Mouse (Mus musculus) fibroblast of lung, adult 2 months (primary cell): Measurements from ENCODE around the gene Twistnb.

ENCODE experiments used
- DNase-seq: peaks from one replicate; pipeline ENCODE4 v3.0.0-alpha.2; 2011; ENCODE audit warnings: low read depth

Gene Twistnb

DNA sequence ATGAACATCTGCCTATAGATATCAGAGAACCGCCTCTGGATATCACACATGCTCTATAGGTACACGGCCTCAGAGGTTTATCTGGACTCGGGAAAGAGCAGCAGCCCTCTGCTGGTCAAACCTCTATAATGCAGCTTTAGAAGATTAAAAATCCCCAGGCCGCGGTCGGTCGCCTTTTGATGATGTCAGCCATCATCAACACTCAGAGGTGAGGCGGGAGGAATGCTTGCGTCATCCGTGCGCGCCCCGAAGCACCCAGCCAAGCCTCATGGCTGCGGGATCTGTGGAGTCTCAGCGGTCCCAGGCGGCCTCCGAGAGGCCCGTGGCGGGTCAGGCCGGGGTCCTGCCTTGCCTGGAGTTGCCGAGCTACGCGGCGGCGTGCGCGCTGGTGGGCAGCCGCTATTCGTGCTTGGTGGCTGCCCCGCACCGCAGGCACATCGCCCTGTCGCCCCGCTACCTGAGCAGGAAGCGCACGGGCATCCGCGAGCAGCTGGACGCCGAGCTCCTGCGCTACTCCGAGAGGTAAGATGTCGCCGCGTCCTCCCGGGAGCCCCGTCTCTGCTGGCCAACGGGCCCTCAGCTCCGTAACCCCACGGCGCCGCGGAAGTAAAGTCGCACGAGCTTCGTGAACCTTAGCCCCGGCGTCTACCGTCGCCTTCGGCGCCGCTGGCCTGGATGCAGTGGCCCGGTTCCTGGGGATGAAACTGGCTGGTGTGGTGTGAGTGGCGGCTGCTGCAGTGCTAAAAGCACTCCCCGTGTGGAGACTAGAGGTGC lies at the start of gene Twistnb:
Twistnb (plus strand) TSS at position 249 of the 774 bp plus-strand sequence.
- peak; percentile 86 for DNase-seq

DNA sequence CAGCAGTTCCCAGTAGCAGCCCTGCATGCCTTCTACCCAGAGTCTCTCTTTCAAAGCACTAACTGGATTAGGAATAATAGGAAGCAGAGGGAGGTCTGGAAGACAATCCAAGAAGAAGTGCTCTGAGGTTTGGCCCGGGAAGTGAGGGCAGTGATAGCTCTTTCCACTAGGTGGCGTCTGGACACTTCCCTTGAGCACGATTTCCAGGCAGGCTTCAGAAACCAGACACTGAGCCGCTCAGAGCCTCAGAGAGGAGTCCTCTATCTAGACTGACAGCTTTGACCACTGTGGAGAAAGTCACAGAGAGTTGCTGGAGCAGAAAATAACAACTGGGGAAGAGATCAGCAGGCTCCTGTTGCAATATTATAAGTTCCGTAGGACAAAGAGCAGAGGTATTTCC lies 40.6 kb upstream of the Twistnb start:
- no peak for DNase-seq

DNA sequence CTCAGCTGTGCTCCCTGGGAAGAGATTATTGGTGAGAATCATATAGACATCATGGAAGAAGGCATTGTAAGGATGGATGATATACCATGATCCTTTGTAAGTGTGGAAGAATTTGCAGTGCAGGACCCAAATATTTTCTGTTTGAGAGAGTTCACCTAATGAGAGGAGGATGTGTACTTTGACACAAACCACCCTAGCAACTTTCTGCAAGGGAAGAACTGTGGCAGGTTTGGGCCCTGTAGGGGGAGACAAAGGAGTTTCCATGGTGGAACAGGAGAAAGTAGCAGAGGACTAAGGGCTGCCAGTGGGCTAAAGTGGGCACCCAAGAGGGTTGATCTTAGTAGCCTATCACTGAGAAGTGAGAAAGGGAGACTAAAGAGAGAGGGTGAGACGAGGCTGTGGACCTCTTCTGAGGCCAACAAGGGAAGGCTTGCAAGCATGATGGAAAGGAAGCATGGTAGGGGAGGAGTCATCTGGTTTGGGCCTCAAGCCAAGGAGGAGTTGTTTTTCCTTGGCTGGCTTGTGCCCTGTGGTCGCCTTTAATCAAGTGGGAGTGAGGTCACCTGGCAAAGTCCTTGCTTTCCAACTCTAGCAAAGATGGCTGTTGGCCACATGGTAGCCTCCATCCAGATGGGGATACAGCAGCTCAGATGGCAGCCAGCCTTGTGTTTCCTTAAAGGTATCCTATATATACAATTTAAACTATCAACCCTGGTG lies 38.4 kb upstream of the Twistnb start:
- no peak for DNase-seq

DNA sequence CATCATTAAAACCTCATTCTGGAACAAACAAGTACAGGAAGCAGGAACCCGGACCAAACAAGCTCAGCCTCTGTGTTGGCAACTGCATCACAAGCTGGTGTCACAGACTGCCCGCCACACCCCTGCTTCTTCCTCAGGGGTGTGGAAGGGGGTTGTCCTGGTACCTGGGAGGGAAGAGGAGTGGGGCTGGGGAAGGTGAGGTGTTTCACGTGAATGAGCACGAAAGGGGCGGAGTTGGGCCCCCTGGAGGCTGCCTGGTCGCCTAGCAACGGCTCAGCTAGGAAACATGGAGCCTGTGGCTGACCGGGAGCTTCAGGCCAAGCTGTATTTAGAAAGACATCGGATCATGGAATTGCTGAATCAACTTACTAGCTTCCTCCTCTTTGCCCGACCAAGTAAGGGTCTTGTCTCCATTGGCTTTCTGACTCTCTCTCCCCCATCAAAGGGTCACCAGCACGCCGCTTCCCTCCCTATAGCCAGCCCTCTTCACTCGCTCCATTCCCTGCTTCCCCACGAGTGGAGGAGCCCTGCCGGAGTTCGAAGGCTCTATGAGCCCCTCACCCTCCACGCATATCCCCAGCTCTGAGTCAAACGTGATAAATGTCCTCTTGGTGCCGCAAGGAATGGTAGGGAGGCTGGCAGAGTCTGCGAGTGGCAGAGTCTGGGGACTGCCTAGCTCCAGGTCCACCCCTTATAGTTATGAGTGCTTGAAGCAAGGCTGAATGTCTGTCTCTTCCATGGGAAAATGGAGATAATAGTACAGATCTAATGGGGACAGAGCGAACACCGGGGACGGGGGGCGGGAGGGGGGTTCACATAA lies 34.4 kb upstream of the Twistnb start, which contains the start of gene Efcab10:
Efcab10 (plus strand) TSS at position 51 of the 820 bp plus-strand sequence.
- no peak for DNase-seq

DNA sequence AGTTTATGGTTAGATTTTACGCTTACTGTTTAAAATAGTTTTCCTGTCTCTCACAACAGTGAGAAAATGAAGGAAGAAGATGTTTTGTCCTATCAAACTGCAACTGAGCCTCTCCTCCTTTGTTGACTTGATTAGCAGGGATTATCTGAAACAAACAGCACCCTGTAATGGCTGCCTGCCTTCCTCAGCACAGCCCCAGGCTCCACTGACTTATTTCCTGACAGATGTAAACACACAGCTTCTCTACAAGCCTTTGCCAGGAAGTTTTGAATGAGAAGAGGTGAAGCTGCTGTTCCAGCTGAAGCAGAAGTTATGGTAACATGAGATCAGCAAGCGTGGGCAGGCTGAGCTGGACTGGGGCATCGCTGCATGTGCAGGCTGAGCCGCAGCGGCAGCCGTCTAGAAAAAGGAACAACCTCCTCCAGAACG lies 26.2 kb upstream of the Twistnb start:
- DNase-seq = no peak

DNA sequence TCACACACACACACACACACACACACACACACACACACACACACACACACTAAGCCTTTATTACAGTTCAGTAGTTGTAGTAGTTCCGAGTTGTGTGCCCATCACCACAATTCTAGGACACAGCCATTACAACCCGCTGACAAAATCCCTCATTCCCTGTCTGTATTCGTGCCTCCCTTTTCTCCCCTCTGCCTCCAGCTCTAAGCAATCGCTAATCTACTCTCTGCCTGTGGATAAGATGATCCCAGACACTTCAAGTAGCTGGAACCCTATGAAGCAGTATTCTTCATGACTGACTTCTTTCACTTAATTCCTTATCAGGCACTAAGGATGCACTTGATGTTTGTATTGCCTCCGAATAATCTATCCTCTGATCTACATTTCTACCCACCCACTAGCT lies 24.4 kb upstream of the Twistnb start:
- DNase-seq = no peak

DNA sequence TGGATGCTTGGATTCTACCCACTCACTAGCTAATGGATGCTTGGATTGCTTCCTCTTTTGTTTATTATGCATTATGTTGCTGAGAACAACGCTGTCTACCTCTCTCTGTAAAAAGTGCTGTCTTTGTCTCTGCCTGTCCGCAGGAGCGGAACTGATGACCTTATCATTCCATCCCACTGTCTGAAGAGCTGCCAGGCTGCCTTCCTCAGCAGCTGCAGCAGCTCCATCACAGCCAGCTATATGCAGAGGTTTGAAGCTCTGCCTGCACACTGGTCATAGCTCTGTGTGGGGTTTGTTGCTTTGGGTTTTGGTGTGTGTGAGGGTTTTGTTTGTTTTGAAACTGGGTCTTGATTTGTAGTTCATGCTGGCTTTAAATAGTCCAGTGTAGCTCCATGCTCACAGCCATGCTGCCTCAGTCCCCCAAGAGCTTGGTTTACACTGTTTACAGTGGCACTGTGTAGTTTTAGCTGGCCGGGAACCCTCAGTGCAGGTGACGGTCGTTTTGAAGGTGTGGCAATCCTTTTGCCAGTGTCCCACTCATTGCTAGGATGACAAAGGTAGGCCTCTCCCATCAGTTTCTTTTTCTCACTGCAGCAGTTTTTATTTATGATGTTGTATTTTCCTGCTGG lies 23.9 kb upstream of the Twistnb start:
- DNase-seq = no peak

DNA sequence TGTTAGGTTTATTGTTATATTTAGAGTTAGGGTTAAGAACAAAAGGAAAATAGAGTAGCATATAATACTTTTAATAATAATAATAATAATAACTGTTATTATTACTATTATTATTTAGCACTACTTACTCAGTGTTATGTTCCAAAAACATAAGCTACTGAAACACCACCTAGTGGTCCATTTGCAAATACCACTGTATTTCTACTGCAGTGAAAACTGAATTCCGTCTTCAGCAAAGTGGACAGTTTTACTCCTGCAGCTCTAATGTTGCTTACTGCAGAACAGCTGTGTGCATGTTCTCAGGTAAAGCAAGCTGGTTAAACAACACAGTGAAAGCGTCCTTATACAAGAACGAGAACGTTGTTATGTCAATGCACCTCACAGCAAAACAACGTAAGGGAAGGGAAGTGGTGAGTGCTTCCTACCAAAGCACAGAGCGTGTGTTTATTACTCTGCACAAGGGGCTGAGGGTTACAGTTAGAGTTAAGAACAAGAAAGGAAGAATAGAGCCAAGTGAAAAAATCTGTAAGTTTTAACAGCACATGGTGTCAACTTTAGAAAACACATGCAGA lies 17.8 kb upstream of the Twistnb start:
- no peak for DNase-seq

DNA sequence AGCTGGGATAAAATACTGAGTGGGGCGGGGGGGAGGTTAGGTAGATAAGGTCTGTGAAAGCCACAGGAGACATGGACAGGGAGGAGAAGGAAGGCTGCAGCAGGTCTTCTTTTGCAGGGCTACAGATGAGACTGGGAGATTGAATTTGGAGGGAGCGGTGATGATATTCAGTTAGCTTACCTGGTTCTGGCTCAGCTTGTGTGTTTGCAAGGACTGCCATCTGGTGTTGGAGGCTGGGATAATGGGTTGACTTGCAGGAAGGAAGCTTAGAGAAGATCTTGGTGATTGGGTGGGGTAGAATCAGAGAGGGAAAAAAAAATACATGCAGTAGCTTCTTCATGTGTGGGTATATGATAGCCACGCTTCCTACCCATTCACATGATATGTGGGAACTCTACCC lies 5.1 kb upstream of the Twistnb start:
- DNase-seq = no peak

DNA sequence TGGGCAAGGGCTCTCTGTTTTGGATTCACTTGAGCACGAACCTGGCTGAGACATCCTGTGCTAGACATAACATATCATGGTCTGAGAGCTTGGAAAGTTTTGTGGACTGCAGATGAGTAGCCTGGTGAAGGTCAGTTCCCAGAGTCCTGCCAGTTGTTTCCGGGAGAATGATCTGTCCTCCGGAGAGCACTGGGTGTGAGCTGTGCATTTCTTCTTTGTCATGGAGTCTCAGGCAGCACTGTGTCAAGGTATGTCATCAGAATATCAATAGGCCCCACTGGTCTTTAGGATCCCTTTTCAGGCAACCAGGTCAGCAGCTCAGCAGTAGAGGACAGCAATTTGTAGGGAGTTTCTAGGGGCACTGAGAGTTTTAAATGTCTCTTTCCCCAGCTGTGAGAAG lies 2.1 kb upstream of the Twistnb start:
- DNase-seq = no peak

DNA sequence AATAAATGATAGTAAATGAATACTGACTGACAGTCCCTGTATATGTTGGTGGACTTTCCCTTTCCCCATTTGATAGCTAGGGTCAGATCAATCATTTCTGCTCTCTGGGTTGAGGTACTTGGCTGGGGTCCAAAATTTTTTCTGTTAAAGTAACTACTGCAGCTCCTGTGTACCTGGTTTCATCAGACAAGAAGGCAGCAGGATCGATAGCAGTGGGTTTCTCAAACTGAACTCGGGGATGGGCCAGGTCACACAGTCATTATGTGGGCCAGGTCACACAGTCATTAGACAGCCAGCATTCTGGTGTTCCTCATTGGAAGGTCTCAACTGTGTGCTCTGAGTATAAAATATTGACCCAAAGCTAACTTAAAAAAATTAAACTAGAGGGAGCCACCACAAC lies 1.7 kb upstream of the Twistnb start:
- DNase-seq = no peak

DNA sequence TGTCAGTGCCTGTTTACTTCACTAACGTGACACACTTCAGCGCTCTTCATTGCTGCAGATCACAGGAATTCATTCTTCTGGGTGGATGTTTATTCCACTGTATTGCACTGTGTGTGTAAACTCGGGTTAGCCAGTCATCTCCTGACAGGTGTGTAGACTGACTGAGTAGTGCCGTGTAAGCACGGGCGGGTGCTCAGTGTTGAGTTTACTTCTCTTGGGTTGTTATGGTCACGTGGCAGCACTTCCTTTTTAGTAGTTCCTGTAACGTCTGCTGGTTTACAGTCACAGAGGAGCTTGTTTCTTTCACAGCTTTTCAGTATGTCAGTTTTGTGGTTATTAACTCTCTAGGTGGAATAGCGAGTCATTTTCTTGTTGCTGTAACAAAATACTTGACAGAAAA lies 4.4 kb downstream of the Twistnb start:
- no peak for DNase-seq

DNA sequence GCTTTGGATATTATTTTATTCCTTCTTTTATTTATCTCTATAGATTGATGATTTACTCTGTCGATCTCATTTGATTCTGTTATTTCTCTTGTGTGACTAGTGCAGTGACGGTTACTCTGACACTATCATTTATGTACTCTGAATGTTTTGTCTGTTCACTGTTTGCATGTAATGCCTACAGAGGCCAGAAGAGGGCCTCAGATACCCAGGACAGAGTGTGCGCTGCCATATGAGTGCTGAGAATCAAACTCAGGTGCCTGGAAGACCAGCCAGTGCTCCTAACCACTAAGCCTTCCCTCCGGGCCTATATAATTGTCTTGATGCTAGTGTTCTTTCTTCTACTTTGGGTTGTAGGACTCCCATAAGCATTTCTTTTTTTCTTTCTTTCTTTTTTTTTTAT lies 5.3 kb downstream of the Twistnb start:
- DNase-seq = no peak

DNA sequence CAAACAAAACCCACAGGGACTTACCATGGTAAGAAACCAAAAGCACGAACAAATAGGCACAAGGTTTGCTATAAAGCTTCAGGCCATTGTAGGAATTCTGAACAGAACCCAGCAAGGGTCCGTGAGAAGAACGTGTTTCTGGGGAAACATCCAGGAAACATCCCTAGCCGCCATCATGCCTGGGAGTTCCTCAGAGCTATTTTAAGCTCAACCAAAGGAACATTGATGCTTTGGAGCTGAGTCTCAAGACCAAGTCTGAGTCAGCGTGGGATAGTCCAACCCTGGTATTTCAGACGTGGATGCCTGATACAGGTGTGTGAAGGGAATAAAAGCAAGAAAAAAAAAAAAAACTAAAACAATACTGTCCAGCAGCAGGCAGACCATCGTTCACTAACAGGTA lies 26.0 kb downstream of the Twistnb start:
- DNase-seq = peak; percentile 39

DNA sequence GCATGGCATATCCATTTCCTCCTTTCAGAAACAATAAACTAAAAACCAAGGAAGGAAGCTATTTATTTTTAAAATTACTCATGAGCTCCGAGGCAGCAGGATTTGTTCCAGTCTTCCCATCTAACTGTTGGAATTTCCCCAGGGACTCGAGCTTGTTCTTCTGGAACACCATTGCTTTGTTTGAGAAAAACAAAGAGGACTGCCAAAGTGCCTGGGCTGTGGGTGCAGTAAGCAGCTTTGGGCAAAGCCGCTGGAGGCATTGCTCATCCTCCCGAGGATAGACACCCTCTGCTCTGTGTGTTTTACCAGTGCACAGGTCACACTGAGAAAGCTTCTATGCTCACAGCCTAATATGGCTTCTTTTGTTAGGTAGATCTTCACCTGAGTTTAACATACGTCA lies 26.8 kb downstream of the Twistnb start:
- DNase-seq = peak; percentile 18

DNA sequence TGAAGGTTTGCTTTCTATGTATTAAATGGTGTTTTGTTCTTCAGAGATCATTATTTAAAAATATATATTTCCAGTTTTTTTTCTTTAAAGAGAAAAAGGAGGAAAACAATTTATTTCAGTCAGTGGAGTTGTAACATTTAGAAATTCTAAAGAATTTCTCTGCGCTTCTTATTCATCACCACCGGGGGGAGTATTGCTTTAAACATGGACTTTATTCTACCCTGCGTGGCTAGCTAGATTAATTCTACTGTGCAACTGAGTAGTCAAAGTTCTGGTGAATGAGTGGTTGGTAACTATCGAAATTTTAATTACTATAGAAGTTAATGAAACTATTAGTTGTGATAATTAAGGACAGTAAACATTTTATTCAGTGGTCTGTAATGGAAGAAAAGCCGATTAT lies 51.5 kb downstream of the Twistnb start:
- DNase-seq = no peak

DNA sequence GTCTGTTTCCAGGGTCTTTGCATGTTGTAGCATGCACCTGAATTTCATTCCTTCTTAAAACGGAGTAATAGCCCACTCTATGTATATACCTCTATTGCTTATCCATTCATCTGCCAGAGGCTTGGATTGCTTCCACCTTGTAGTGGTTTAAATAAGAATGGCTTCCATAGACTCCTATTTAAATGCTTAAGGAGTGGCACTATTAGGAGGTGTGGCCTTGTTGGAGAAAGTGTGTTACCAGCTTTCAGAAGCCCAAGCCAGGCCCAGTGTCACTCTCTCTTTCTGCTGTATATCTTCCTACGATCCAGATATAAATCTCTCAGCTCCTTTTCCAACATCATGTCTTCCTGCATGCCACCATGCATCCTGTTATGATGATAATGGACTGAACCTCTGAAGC lies 53.5 kb downstream of the Twistnb start:
- DNase-seq = no peak
